Mouse (Mus musculus) cerebellum, postnatal 4 days (tissue): ENCODE results near the gene Zfp97.
"Not testable (repeated sequence)": the region's sequence is repeated elsewhere in the genome, so short reads cannot be mapped to it uniquely, and the experiment has no call there.

Experiments used
- DNase-seq, 2 experiments: peaks; one replicate each; pipeline ENCODE4 v3.0.0; 2022; ENCODE audit warnings: low spot score in 2 of 2, mixed read lengths in 1 of 2

Zfp97 gene

GRCm38 (mm10) chr17:17120830-17121502 lies at the start of gene Zfp97:
Gene Zfp97 (plus strand): TSS chr17:17121415.
- DNase-seq = not testable (repeated sequence)

- DNase-seq = not testable (repeated sequence)
Observed at GRCm38 (mm10) chr17:17178757-17179413, 57.7 kb downstream of the Zfp97 start.

- DNase-seq = not testable (repeated sequence)
Observed at GRCm38 (mm10) chr17:17194761-17195160, 73.5 kb downstream of the Zfp97 start.

GRCm38 (mm10) chr17:17195178-17195577 lies 74.0 kb downstream of the Zfp97 start:
- no peak for DNase-seq

- DNase-seq = not testable (repeated sequence)
Observed at GRCm38 (mm10) chr17:17196111-17196510, 74.9 kb downstream of the Zfp97 start.
